Mouse (Mus musculus): ENCODE data around the gene Lypd4.
"Not testable (repeated sequence)": the region's sequence is repeated elsewhere in the genome, so short reads cannot be mapped to it uniquely, and the experiment has no call there.

Gene Lypd4

DNA sequence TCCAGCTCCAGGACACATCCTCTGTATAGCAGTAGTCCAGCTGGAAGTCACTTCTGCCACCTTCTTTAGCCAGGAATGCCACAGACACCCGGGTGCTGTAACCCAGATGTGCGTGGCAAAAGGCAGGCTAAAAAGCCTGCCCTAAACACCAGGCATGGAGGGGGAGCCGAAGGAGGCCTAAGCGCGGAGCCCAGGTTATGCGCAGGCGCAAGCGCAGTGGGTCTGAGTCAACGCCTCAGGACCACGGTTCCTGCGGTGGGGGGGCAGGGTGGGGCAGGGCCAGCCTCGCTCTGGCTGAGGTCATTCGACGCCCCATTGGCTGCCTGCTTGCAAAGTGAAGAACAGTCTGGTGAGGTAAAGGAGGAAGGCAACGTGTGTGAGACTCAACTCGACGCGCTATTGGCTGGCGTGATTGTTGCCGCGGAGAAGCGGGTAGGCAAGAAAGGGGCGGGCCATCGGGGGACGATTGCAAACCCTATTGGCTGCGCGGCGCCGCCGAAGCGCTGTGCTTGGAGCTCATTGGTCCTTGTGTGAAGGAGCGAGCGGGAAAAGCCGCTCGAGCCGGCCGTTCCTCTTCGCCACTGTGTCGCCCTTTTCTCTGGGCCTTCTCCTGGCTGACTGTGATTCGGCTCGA is at the start of gene Lypd4, which contains the start of gene Dmrtc2:
Lypd4 (minus strand) TSS at position 410 of the 634 bp plus-strand sequence.
Dmrtc2 (plus strand) TSS at position 526 of the 634 bp plus-strand sequence.
- DNase-seq (ENCODE audit: low spot score), result no peak

DNA sequence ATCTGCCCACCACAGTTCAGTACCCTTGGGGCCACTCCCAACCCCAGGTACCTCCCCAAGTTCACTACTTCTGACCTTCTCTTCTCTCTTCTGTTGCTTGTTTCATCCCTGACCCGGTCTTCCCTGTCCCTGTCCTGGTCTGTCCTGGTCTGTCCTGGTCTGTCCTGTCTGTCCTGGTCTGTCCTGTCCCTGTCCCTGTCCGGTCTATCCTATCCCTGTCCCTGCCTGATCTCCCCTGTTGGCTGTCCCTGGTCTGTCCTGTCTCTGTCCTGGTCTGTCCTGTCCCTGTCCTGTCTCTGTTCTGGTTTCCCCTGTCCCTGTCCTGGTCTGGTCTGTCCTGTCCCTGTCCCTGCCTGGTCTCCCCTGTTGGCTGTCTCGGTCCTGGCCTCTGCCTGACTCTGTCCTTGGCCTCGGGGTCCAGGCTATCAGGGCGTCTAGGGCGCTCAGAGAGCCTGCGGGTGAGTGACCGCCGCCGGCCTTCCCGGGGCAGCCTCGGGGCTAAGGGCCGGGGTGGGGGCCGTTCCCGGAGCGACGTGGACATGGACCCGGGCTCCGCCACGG is 49.1 kb upstream of the Lypd4 start:
- DNase-seq (ENCODE audit: low spot score), result no peak

DNA sequence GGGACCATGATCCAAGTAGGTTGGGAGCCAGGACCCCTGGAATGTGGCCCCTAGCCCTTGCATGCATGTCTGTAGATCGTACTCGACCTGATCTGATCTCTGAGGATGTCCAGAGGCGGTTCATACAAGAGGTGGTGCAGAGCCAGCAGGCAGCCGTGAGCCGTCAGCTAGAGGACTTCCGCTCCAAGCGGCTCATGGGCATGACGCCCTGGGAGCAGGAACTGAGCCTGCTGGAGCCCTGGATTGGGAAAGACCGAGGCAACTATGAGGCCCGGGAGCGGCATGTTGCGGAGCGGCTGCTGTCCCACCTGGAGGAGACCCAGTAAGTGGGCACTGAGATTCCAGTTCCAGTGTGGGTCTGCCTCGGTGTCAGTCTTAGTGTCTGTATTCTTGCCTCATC is 42.7 kb upstream of the Lypd4 start:
- DNase-seq (ENCODE audit: low spot score), result no peak

DNA sequence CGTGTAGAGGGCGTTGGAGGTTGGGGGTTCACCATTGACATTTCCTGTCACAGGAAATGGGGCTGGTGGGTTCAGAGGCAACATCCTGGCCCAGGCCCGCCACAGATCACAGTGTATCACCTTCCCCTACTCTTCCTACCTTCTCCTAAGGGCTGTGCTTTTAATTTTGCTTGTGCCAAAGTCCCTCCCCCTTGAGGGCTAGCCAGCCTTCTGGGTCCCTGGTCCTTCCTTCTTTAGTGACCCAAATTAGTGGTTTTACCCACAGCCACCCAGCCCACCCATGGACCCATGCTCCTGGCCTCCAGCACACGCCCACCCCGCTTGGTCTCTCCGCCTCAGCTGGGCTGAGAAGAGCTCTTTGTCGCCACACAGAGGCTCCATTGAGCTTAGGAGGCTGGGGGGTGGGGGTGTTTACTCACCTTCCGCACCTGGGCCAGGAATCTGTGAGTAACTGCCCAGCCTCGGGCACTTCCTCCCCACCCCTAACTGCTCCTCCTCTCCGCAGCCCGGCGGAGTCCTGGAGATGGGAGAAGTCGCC is 37.5 kb upstream of the Lypd4 start:
- no peak for DNase-seq (ENCODE audit: low spot score)

DNA sequence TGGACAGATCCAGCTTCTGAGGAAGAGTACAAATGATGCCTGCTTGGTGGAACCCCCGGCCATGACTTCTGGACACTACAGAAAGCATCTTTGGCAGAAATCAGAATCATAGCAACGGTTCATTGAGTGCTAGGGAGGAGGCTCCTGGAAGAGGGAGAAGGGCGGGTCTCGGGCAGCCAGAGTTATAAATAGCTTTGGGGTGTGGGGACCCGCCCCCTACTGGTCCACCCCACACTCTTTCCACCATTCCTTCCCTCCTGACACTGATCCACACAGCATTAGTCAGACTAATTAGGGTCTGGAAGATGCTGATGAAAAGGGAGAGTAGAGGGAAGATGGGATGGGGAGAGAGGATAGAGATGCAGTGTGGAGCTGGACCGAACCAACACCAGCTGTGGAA is 36.8 kb upstream of the Lypd4 start:
- no peak for DNase-seq (ENCODE audit: low spot score)

DNA sequence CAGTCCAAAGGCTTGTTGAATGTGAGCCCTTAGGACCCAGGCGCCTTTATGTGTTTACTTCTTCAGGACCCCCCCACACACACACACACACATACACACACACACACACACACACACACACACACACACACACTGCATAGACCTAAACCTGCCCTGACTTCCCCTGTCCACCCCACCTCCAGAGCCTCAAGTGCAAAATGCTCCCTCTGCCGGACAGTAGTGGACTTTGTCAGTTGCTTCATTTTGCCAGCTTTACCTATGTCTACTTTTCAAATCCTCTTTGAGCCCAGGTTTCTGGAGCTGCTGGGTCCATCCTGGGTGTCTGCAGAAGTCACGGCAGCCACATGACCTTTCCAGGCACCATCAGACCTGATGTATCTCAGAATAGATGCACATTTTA is 35.2 kb upstream of the Lypd4 start:
- DNase-seq (ENCODE audit: low spot score), result peak; percentile 87

DNA sequence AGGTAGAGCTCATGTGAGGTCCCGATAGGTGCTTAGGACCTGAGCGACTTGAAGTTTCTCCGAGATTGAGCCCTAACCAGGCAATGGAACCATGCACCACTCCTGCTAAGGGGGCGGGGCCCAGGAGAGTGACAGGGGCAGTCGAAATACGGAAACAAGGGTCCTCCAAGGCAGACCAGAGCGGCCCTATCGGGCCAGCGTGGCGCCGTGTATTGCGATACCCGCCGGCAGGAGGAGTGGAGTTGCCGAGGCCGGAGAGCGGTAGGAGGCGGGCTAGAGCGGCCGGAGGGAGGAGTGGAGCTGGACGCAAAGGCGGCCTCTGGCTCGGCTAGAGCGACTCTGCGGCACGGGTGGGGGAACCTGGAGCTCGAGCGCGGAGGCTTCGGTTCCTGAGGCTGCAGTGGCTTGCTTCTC is 34.3 kb upstream of the Lypd4 start:
- peak; percentile 98 for DNase-seq (ENCODE audit: low spot score)

DNA sequence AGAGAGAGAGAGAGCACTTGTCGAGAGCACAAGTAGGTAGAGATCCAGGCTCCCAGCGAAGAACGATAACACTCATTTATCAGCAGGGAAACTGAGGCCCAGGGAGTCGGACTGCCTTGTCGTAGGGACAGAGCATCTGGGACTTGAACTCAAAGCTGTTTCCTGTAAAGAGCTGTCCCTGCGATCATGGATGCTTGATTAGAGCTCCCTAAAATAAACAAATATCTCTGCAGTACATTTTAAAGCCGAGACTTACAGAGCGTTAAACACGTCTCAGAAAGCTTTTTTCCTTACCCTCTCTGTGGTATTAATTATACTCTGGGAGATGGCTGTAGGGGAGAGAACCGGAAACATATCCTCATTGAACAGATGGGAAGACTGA is 33.7 kb upstream of the Lypd4 start:
- DNase-seq (ENCODE audit: low spot score), result no peak

DNA sequence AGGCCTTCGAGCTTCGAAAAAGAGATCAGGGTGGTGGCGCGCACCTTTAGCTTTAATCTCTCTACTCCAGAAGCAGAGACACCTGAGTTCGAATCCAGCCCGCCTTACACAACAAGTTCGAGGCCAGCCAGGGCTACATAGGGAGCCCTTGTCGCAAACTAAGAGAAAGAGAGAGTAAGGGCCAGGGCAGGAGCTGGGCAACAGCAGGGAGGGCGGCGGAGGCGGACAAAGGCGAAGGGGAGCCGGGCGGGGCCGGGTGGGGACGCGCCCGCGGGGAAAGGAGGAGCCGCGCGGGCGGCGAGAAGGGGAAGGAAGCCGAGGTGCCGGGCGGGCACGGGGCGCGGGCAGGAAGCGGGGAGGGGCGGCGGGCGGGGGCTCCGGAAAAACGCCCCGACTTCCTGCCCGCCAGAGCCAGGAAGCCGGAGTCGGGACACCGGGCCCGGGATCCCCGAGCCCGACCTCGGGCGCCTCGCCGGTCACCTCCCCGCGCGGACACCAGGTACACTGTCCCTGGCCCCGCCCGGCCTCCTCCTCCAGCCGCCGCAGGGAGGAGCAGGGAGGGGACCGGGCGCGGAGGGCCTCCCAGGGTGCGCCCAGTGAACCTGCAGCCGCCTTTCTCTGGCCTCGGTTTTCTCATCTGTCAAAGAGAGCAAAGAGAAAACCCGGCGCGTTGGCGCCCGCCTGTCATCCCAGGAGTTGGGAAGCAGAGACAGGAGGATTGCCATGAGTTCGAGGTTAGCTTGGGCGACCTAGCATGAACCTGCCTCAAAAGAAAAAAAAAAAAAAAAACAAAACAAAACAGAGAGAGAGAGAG is 33.1 kb upstream of the Lypd4 start, which contains the start of gene Arhgef1:
Arhgef1 (plus strand) TSS at position 283 of the 814 bp plus-strand sequence.
- peak; percentile 53 for DNase-seq (ENCODE audit: low spot score)

DNA sequence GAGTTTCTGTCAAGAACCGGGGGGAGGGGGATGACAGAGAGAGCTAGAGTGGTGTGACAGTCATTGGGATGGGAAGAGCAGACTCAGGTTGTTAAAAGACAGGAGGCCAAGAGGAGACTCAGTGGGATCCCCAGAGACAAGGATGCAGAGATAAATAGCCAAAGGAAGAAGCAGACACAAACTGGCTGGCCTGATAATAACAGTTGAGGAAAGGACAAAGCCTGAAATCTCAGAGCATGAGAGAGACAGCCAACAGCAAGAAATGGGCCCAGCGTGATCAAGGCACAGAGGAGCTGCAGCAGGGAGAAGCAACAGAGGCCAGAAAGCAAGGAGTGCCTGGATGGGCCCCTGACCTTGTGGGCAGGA is 32.5 kb upstream of the Lypd4 start:
- DNase-seq (ENCODE audit: low spot score), result peak; percentile 45

DNA sequence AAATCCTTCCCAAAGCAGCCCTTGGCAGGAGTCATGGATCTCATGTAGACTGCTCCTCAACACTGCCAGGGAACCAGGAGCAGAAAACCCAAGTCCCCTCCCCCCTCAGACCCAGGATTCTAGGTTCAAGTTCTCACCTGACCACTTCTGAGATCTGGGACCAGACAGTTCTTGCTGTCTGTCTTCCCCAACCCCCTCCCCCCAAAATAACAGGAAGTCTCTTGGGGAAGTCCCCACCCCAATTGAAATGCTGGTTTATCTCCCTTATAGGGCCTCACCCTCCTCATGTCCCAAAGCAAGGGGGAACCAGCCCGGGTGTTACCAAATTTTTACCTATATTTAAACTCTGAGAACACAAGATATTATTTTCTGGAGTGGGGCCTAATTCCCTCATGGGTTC is 32.1 kb upstream of the Lypd4 start:
- DNase-seq (ENCODE audit: low spot score), result no peak

DNA sequence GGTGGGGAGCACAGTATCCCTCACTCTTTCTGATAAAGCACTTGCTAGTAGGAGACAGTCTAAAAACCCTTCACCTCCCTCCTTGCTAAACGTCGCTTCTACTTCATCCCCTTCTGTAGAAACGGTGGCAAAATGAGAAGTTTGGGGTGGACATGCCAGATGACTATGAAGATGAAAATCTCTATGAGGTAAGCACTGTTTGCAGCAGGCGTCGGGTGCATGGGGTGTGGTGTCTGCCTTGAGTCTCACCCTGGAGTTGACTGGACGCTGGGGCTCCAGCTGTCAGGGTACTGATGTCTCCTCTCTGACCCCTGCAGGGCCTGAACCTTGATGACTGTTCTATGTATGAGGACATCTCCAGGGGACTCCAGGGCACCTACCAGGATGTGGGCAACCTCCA is 31.4 kb upstream of the Lypd4 start:
- DNase-seq (ENCODE audit: low spot score), result no peak

DNA sequence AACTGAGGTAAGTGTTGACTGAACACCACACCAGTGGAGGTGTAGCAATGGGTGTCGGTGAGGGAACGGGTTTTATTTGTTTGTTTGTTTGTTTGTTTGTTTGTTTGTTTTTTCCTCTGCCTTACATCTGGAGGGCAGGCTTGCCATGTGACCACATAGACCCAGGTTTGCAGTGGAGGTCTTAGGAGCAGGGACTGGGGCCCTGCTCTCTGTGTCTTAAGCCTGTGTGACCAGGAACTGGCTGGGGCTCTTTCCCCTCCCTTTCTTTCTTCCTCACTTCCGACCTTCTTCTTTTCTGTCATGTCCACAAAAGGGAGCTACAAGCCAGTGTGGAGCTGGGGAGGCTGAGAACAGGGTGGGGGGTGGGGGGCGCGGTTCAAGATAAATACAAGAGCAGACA is 28.2 kb upstream of the Lypd4 start:
- no peak for DNase-seq (ENCODE audit: low spot score)

DNA sequence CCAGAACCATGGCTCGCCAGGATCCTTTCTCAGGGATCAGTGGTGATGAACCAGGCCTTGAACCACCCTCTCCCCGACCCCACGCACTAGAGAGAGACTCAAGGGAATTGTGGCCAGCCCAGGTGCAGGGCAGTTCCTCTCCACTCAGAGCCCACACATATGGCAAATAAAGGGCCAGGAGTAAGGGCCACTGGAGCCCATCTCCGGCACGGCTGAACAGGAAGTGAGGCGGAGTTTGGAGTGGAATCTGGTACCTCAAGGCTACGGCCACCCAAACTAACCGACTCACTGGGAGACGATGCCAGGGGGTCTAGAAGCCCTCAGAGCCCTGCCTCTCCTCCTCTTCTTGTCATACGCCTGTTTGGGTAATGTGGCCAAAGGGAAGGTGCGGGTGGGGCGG is 27.5 kb upstream of the Lypd4 start, which contains the start of gene Cd79a:
Cd79a (plus strand) TSS at position 158 of the 400 bp plus-strand sequence.
- DNase-seq (ENCODE audit: low spot score), result no peak

DNA sequence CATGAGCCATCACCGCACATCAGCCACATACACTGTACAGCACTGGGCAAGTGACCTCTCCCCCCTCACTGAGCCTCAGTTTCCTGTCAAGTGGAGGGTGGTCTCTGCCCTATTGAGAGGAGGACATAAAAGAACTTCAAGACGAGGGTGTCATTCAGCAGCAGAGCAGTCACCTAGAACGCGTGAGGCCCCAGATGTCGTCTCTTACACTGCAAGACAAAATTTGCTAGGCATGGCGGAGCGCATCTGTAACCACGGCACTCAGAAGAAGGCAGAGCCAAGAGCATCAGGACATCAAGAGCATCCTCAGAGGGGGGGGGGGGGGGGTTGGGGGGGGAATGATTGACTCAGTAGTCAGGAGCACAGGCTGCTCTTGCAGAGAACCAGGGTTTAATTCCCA is 26.5 kb upstream of the Lypd4 start:
- no peak for DNase-seq (ENCODE audit: low spot score)

DNA sequence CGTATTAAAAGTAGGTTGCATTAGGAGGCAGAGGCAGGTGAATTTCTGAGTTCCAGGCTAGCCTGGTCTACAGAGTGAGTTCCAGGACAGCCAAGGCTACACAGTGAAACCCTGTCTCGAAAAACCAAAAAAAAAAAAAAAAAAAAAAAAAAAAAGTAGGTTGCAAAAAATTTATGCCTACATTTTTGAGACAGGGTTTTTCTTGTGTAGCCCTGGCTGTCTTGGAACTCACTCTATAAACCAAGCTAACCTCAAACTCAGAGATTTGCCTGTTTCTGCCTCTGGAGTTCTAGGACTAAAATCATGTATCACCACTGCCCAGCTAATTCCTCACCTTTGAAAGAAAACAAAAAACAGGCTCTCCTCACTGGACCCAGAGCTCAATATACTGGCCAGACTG is 26.0 kb upstream of the Lypd4 start:
- not testable (repeated sequence) for DNase-seq (ENCODE audit: low spot score)

DNA sequence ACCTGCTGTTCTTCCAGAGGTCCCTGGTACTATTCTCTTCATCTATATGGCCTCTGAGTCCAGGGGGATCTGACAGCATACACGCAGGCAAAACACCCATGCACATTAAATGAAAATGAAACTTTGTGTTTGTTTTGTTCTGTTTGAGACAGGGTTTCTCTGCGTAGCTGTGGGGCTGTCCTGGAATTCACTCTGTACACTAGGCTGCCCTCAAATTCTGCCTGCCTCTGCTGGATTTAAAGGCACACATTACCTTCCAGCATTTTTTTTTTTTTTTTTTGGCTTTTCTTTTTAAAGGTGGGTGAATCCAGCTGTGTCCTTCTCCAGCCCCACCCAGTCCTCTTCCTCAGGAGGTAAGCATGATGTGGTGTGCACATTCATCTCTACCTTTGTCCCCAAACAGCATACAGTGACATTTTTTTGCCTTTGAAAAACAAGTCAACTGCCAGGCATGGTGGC is 22.4 kb upstream of the Lypd4 start:
- DNase-seq (ENCODE audit: low spot score), result no peak

DNA sequence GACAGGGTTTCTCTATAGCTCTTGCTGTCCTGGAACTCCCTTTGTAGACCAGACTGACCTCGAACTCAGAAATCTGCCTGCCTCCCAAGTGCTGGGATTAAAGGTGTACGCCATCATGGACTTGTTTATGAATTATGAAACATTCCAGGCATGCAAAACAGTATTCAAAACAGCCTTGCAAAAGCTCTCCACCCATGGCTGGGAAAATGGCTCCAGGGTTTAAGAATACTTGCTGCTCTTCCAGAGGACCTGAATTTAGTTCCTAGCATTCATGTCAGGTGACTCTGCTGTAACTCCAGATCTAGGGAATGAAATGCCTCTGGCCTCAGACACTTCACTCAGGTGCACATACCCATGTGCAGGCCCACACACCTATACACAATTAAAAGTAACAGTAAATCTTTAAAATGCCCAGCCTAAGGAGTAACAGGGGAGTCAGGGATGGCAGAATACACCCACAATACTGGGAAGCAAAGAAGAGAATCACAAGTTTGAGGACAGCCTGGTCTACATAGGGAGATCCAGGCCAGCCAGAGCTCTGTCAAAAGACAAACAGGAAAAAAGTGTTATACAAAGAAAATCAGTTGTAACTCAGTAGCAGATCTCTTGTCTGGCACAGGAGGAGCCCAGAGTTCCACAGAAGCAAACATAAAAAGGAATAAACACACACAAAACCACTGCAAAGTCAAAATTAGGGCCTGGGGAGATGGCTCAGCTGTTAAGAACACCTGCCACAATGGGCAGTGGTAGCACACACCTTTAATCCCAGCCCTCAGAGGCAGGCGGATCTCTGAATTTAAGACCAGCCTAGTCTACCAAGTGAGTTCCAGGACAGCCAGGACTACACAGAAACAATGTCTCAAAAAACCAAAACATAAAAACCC is 21.7 kb upstream of the Lypd4 start:
- DNase-seq (ENCODE audit: low spot score), result no peak

DNA sequence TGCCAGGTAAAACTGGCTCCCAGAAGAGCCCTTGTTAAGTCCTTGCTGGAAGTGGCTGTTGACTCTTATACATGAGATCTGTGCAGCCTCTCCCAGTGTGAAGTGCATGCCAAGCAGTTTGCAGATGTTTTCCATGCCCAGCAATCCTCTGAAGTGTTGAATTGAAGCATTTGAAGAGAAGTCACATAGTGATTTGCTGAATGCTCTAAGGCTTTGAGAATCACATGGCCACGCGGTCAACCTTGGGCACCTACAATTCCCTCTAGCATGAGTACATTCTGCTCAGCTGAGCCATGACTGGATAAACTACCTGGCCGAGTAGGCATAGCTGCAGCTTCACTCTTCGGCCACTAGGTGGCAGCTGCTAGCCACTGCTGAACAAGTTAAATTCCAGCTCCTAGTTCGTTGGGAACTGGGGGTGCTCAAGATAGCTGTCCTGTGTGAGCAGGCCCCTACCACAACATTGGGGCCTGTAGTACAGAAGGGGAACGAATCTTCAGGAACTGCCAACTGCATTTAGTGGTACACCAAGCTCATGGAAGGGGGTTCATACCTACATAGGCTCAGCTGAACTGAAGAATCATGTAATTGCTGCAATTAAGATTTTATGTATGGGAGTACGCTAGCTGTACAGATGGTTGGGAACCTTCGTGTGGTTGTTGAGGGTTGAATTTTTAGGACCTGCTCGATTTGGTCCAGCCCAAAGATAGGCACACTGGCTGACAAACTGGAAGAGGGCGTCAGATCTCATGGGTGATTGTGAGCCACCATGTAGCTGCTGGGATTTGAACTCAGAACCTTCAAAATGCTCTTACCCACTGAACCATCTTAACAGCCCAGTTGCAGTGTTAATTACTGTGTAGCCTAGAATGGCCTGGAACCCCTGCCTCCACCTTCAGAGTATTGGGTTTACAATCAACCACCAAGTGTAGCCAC is 20.8 kb upstream of the Lypd4 start:
- DNase-seq (ENCODE audit: low spot score), result peak; percentile 92

DNA sequence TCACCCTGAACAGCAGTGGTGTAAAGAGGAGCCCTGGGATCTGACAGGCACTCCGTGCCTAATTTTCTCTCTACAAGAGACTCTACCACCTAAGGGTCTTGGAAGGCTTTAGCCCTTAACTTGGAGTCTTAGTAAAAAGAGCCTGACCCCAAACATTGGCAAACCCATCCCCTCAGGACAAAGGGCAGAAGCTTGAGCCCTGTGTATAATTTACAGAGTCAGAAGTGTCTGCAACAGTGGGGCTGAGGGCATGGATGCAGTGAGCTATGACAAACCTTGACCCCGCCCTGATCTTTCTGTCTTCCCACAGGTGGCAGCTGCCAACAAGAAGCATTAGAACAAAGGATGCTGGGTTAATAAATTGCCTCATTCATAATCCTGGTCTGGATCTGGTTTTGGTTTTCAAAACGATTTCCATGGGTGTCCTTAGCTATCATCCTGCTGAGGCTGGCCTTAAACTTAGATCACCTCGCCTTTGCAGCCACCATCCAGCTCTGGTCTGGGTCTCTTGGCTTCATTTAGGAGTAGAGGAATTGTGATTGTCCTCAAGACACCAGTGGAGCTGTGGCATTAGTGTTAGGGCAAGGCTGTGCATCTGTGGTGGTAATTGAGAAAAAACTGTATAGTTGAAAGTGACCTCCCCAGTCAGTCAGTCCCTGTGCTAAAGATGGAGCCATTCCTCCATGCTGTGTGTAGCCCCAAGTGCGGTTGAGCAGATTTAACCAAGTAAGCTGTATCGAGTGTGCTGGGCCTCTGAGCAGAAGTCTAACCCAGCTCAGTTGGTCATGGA is 19.9 kb upstream of the Lypd4 start:
- no peak for DNase-seq (ENCODE audit: low spot score)

All from embryo, embryonic 10.5 days (tissue).